Mouse (Mus musculus): ENCODE measurements around the gene Ccdc134.
"Not testable (repeated sequence)": the region's sequence is repeated elsewhere in the genome, so short reads cannot be mapped to it uniquely, and the experiment has no call there.

- not testable (repeated sequence) for TF ChIP-seq TCF12 (IDR thresholded peaks at IDR 0.05; ENCODE audit: low read depth, low read length); JUND (IDR thresholded peaks at IDR 0.05; ENCODE audit: low read depth, low read length); E2F4 (IDR thresholded peaks at IDR 0.05; ENCODE audit: borderline replicate concordance, low read depth, low read length); TAL1 (IDR thresholded peaks at IDR 0.05; ENCODE audit: low read length); RCOR1 (IDR thresholded peaks at IDR 0.05; ENCODE audit: low read depth, low read length); UBTF (IDR thresholded peaks at IDR 0.05; ENCODE audit: borderline replicate concordance, insufficient read depth, low read depth, low read length); MYC (IDR thresholded peaks at IDR 0.05; ENCODE audit: low read depth, low read length); POLR2A (IDR thresholded peaks at IDR 0.05; ENCODE audit: control insufficient read depth in 1 of 2, insufficient read depth in 1 of 2, low read depth in 1 of 2, low read length in 2 of 2, poor library complexity in 1 of 2); SIN3A (IDR thresholded peaks at IDR 0.05; ENCODE audit: low read length); CHD2 (IDR thresholded peaks at IDR 0.05; ENCODE audit: low read length); POLR2AphosphoS5 (IDR thresholded peaks at IDR 0.05; ENCODE audit: borderline replicate concordance, low read depth, low read length); ZC3H11A (IDR thresholded peaks at IDR 0.05; ENCODE audit: low read depth, low read length)
These were observed 1.0 kb upstream of the Ccdc134 start for GRCm38 (mm10) chr15:82126690-82127089.
